Mouse (Mus musculus) CH12.LX (cell line): Measurements from ENCODE around the gene Relch.

ENCODE experiments used
- MAX ChIP-seq: IDR thresholded peaks from 2 replicates; pipeline ENCODE4 v1.6.1; 2011; ENCODE audit warnings: low read length, improper control_type of control experiment
- MYC ChIP-seq: IDR thresholded peaks from 2 replicates; pipeline ENCODE4 v1.6.1; 2011; ENCODE audit warnings: low read depth, mild to moderate bottlenecking, improper control_type of control experiment, low read length

DNA sequence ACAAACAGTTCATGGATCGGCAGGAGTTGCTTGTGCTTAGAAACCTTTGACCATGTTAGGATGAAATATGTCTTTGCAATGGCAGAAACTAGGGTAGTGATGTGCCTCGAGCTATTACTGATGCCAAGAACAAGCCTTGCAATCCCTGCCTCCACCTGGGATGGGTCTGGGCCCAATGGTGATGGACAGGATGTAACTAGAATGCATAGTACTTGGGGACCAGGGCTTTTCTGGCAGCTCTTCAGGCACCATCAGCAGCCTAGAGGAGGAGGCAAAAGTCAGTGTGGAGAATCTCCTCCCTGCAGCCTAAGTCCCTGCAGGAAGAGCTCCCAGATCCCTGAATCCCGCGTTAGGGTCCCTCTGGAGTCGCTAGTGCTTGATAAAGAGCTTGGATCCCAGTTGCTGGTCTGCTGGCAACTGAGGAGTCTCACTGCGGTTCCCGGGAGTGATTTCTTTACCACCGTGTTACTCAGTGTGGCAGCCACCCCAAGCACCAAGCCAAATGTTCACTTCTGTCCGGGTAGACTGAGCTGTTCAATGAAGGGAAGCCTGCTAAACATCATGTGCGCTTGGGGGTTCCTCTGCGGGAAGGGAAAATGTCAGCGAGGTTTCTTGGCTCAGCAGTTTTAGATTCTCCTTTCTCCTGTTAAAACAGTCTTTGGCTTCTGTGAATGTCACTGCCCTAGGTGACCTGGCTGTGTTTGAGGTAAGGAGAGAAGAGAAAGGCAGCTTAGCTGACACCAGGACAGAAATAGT is 117.9 kb downstream of the Relch start:
- TF ChIP-seq MYC = no peak
- no peak for TF ChIP-seq MAX
